Mouse (Mus musculus) liver, adult (tissue): ENCODE data around the gene Mvb12b.

ENCODE experiments used
- GATA4 ChIP-seq: IDR thresholded peaks from 2 replicates; pipeline ENCODE4 v1.6.1; 2014; ENCODE audit warnings: mild to moderate bottlenecking, low read length; ENCODE audit not compliant: insufficient replicate concordance

Gene Mvb12b

GRCm38 (mm10) chr2:33693931-33694330 lies 193.8 kb downstream of the Mvb12b start:
- TF ChIP-seq GATA4: no peak

GRCm38 (mm10) chr2:33689880-33690462 lies 197.8 kb downstream of the Mvb12b start:
- TF ChIP-seq GATA4: no peak

GRCm38 (mm10) chr2:33689155-33689879 lies 198.4 kb downstream of the Mvb12b start:
- no peak for TF ChIP-seq GATA4

- no peak for TF ChIP-seq GATA4
Measured at GRCm38 (mm10) chr2:33683594-33683993, 204.2 kb downstream of the Mvb12b start.

- no peak for TF ChIP-seq GATA4
Measured at GRCm38 (mm10) chr2:33683095-33683494, 204.7 kb downstream of the Mvb12b start.

- no peak for TF ChIP-seq GATA4
Measured at GRCm38 (mm10) chr2:33682219-33682618, 205.5 kb downstream of the Mvb12b start.
